In genomic region chr13:109736290-109737078, GRCm38 (mm10) we compare ENCODE assay signal across 9 mouse cellular contexts.
A peak's percentile ranks its signal among the peaks of the same experiment; 100 is the strongest.
DNase-seq lines count a peak whose midpoint lies in the region; ATAC-seq and TF ChIP-seq lines count a peak whose summit lies in the region.
"Had no signal": no experiment of that assay in that cellular context is flagged by ENCODE, and none has a peak within 500 bp of the region (broad histone marks: within the 10 kb centered on the region; RNA-seq: fewer than 3 reads in every experiment).

No protein-coding gene starts in this region.

- H3K4me2 ChIP-seq in kidney, embryonic 15.5 days, result no peak overlapping the region
- H3K4me2 ChIP-seq in liver, embryonic 14.5 days (ENCODE audit: low read depth), result no peak overlapping the region

- peaks cover 9% of the 10 kb centered on the region for H3K4me1 ChIP-seq in kidney, adult 2 months (ENCODE audit: control insufficient read depth, insufficient read depth, low read length)
- no peaks in the 10 kb centered on the region for H3K4me1 ChIP-seq in kidney, embryonic 15.5 days
- H3K4me1 ChIP-seq in liver, embryonic 14.5 days (replicated peaks; ENCODE audit: control insufficient read depth in 2 of 2, insufficient read depth in 2 of 2, low read length in 1 of 2), result no peaks in the 10 kb centered on the region; a peak in 1 of 4 replicates

- no peaks in the 10 kb centered on the region for H3K9me3 ChIP-seq in kidney, embryonic 15.5 days (replicated peaks)
- no peaks in the 10 kb centered on the region for H3K9me3 ChIP-seq in liver, embryonic 14.5 days (ENCODE audit: control insufficient read depth, low read length)

- WGBS in kidney, adult 2 months, result 40% methylated on average over 8 of the region's 8 CpGs
- 46% methylated on average over 8 of the region's 8 CpGs for WGBS in kidney, embryonic 15.5 days
- WGBS in liver, embryonic 14.5 days (ENCODE audit: insufficient replicate concordance), result 41% methylated on average over 8 of the region's 8 CpGs

- peak; percentile 59 for DNase-seq in kidney, adult 2 months
- DNase-seq in Patski (ENCODE audit: low read depth, low spot score), result no peak
- peak; percentile 24 to 49 (median 31) for DNase-seq in liver, embryonic 14.5 days (ENCODE audit: low read depth in 3 of 3, low spot score in 3 of 3)
- no peak for DNase-seq in natural killer cell, adult 2 months (ENCODE audit: low spot score in 2 of 2)
- no peak for DNase-seq in right cerebral cortex, postnatal 25 days
- DNase-seq in cerebellum, adult 11 months, result no peak
- DNase-seq: thymus, adult 2 months had no signal

- H3K4me3 ChIP-seq in kidney, adult 2 months (ENCODE audit: insufficient read depth, low read depth, low read length), result no peak overlapping the region
- no peak overlapping the region for H3K4me3 ChIP-seq in kidney, embryonic 15.5 days (replicated peaks)
- no peak overlapping the region for H3K4me3 ChIP-seq in liver, embryonic 14.5 days (ENCODE audit: insufficient read depth in 1 of 2, low read depth in 2 of 2, low read length in 2 of 2)

- H3K36me3 ChIP-seq in kidney, adult 2 months (ENCODE audit: control insufficient read depth, insufficient read depth, low read length), result no peaks in the 10 kb centered on the region
- H3K36me3 ChIP-seq in kidney, embryonic 15.5 days, result no peaks in the 10 kb centered on the region
- H3K36me3 ChIP-seq in liver, embryonic 14.5 days (replicated peaks; ENCODE audit: control insufficient read depth, insufficient read depth, low read depth), result no peaks in the 10 kb centered on the region; the same call in 1 of the 2 replicates

- ATAC-seq in kidney, embryonic 15.5 days (replicated peaks; ENCODE audit: low FRiP score), result no peak
- peak; percentile 61 for ATAC-seq in CD4-positive, CD25-positive, alpha-beta regulatory T cell, adult 4 months
- peak; percentile 42 for ATAC-seq in Patski
- ATAC-seq in liver, embryonic 14.5 days (ENCODE audit: insufficient read depth), result no peak

- no peak for TF ChIP-seq EP300 in liver, embryonic 14.5 days (IDR thresholded peaks at IDR 0.05; ENCODE audit: low read depth)

- no peaks in the 10 kb centered on the region for H3K27me3 ChIP-seq in kidney, adult 2 months (replicated peaks; ENCODE audit: control insufficient read depth, insufficient read depth, low read length)
- no peaks in the 10 kb centered on the region for H3K27me3 ChIP-seq in kidney, embryonic 15.5 days
- no peaks in the 10 kb centered on the region for H3K27me3 ChIP-seq in Patski
- no peaks in the 10 kb centered on the region for H3K27me3 ChIP-seq in liver, embryonic 14.5 days (ENCODE audit: control insufficient read depth, insufficient read depth, low read length)

- no peak for TF ChIP-seq CTCF in kidney, adult 2 months (conservative IDR thresholded peaks at IDR 0.05; ENCODE audit: insufficient read depth, insufficient read length, low read depth, low read length)
- TF ChIP-seq CTCF in Patski (IDR thresholded peaks at IDR 0.05), result peak; percentile 46
- peak; percentile 53; the same call in 1 of the 2 replicates for TF ChIP-seq CTCF in liver, embryonic 14.5 days (IDR thresholded peaks at IDR 0.05; ENCODE audit: low read depth)

- H3K9ac ChIP-seq in kidney, embryonic 15.5 days, result no peak overlapping the region
- H3K9ac ChIP-seq in liver, embryonic 14.5 days (replicated peaks), result no peak overlapping the region

- CTCF ChIA-PET in Patski (lab: Charles Lee), result interaction anchor here (1.2 to 4.0 kb wide), 11 partner anchors 14 to 507 kb away, joined by 3 to 24 read pairs (median 5); no protein-coding TSS in a partner anchor

- in situ Hi-C loops in Patski (cut with MboI; ENCODE audit: low pct_unique_long_range_greater_than_20kb), result loop anchor here (10.0 kb wide), 2 partner anchors 392 to 502 kb away; no protein-coding TSS in a partner anchor

- POLR2A ChIA-PET in Patski (lab: Charles Lee), result interaction anchor here (0.7 kb wide), 1 partner anchor 51 kb away, joined by 3 read pairs; no protein-coding TSS in a partner anchor

- no peak overlapping the region for H3K27ac ChIP-seq in kidney, adult 2 months (ENCODE audit: insufficient read depth, low read depth, low read length)
- H3K27ac ChIP-seq in kidney, embryonic 15.5 days, result no peak overlapping the region
- no peak overlapping the region for H3K27ac ChIP-seq in liver, embryonic 14.5 days

- TF ChIP-seq POLR2A in kidney, adult 2 months (IDR thresholded peaks at IDR 0.05; ENCODE audit: low read depth, low read length), result no peak

Comparison
In these comparisons a context has a peak if more than half of its experiments do, and no peak if none do; other contexts are left out.
1. DNase-seq: peak in kidney, adult 2 months (single experiment) and liver, embryonic 14.5 days (3 of 3); none in Patski (single experiment), natural killer cell, adult 2 months (0 of 2), right cerebral cortex, postnatal 25 days (single experiment) and cerebellum, adult 11 months (single experiment).
2. ATAC-seq: peak in CD4-positive, CD25-positive, alpha-beta regulatory T cell, adult 4 months (single experiment) and Patski (single experiment); none in kidney, embryonic 15.5 days (single experiment) and liver, embryonic 14.5 days (single experiment).